Mouse (Mus musculus) right cerebral cortex, postnatal 36 days (tissue): ENCODE results near the gene Gm5485.

Experiments
- DNase-seq, 2 experiments: peaks; one replicate each; pipeline ENCODE4 v3.0.0; 2022; ENCODE audit warnings: low spot score in 2 of 2, mixed read lengths in 1 of 2

The Gm5485 gene

DNA sequence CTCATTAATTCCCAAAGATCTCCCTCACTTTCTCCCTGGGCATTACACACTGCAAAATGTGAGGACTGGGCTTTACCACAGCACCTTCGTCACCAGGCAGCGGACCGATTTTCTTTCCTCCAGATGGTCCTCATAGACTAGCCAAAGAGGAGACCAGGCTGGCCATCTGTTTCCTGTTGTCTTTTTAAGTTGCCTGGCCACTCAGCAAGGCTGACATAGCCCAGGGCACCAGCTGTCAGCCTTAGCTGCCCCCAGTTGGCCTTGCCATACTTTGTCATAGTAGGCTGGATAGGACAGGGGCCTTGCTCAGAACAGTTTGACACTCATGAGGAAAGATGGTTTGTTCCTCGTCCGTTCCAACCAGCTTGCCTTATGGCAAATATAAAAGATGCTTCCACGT is 39.8 kb downstream of the Gm5485 start:
- no peak for DNase-seq

DNA sequence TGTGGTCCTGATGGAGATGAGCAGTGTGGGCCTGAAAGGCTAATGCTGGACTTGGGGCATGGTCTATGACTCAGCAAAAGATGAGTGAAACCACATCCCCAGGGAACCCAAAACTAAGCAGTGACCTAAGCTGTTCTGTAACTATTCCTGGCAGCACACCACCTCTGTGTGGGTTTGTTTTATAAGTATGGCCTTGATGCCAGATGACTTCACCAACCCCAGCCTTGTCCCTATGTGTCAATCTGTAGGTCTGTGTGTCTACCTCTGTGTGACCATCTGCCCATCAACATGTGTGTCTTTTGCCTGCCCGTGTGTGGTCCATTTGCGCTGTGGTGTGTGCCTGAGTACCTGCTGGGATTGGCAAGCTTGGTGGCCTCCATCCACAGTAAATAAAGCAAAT is 44.1 kb downstream of the Gm5485 start:
- no peak for DNase-seq

DNA sequence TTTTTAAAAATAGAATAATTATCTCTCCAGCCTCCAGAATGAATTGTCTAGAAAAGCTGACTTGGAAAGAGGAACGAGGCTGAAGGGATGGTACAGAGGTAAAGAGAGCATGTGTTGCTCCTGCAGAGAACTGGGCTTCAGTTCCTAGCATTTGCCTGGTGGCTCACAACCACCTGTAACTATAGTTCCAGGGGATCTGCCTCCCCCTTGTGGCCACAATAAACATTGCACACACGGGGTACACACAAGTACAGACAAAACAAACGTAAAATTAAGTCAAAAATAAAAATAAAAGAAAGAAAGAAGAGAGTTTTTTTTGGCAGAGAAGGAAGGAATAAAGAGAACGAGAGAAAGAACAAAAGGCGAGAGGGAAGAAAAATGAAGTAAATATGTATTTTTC is 45.4 kb downstream of the Gm5485 start:
- DNase-seq: no peak

DNA sequence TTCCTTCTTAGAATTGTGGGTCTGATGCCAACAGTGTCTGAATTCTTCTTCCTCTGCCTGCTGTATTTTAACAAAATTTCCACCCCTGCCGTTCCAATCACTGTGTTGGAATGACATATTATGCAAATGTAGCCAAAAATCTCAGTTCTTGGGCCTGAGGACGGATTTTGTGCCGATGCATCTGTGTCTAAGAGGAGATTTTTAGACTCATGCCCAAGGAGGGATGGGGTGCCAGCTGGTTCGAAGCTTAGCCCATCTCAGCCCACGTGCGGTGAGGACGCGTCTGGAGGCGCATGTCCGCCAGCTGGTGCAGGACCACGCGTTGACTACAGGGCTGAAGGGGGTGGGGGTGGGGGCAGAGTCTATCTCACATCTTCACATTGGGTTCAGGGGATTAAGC is 51.3 kb downstream of the Gm5485 start:
- DNase-seq: peak; percentile 24 to 61

GRCm38 (mm10) chr16:48356417-48356816 is 55.8 kb downstream of the Gm5485 start:
- no peak for DNase-seq

GRCm38 (mm10) chr16:48355716-48356115 is 56.5 kb downstream of the Gm5485 start:
- DNase-seq: no peak
